Mouse (Mus musculus) ovary, adult 18-20 months (tissue): ENCODE results near the gene Hyal6.

Experiments
- DNase-seq: peaks from one replicate; pipeline ENCODE4 v3.0.0; 2022; ENCODE audit warnings: low spot score, mixed read lengths

Hyal6 gene

DNA sequence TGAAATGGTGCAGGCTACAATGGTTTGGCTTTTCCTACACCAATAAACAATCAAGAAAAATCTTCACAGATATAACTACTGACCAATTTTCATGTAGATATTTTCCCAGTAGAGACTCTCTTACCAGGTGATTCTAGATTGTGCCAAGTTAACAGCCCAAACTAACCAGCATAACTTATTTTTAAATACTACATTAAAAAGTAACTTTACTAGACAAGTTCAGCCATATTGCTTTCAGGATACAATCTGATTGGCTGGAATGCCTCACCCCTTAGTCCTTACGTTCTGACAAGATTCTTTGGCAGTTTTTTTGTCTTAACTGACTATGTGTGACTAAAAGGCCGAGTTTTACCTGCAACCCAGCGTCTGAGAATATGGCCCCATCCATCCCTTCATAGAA, at the start of gene Hyal6:
TSS of gene Hyal6 (plus strand) at position 301 of the 400 bp plus-strand sequence.
- no peak for DNase-seq

DNA sequence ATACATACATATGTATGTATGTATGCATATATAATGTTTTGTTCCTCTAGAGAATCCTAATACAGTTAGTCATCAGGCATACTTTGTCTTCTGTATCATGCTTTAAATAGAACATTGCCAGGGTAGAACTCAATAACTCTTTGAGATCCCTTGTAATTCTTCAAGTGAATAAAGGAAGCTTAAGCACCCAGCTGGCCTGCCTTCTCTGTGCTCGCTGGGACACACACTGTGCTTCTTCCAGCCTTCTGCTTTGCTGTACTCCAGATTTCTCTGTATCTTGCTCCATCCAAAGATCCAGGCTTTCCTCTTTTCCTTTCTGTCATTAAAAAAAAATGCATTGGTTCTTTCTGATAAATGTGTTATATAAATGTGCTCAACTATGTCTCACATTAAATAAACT, 45.2 kb upstream of the Hyal6 start:
- DNase-seq = no peak

DNA sequence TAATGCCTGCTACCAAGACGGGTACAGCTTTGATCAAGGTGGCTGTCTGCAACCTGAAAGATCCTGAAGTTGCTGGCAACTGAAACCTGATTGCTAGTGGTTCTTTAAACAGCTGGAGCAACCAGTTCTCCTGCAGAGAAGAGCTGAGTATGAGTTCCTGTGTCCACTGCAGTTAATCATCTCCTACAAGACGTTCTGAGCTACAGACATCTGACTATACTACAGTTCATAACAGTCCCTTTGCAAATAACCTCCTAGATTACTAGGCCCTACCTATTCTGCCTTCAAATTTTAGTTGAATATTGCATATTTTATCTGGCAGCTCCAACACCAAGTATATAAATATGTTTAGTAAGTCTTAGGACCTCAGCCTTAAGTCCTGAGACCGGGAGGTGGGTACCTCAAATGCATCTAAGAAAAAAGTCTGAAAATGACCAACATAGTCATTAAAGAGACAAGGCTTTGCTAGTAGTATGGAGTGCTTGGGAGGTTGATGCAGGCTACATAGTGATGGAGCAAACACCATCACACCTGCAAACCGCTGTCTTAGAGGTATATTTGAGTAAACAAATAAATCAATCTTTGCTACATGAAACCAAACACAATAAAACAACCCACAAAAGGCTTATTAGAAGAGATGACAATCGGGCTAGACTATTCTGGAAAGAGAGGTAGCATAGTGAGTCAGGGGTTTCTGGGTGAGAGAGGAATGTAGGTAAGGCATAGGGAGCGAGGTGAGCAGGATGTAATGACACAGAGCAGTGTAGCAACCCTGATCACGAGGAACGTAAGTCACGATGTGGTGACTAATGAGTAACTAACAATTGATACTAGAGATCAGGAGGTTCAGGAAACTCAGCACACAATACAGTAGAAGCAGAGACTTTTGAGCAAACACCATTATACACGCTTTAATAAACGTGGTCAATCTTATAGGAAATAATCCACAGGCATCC, 38.3 kb upstream of the Hyal6 start:
- no peak for DNase-seq

DNA sequence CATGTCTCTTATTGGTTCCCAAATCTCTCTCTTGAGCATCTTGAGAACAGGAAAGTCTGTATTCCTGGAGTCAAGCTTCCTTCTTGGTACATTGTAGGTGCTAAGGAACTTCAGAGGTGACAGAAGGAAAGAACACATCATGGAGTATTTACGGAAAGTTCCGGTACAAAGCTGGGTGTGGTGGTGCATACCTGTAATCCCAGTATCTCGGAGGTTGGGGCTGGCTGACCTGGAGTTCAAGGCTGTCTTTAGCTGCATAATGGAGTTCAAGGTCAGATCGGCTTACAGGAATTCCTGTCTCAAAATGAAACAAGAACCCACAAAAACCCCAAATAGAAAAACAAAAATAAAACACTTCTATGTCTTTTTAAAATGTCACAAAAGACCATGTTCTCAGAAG, 36.9 kb upstream of the Hyal6 start:
- DNase-seq = no peak

DNA sequence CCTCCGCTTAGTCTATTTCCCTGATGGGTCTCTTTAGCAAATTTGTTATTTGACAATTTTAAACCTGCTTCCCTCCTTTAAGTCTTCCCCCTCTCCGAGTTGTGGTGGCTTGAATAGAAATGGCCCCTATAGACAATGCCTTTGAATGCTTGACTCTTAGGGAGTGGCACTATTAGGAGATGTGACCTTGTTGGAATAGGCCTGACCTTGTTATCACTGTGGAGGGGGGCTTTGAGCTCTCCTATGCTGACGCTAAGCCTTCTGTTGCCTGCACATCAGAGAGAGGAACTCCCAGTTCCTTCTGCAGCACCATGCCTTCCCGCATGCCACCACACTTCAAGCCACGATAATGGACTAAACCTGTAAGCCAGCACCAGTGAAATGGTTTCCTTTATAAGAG, 35.8 kb upstream of the Hyal6 start:
- no peak for DNase-seq

DNA sequence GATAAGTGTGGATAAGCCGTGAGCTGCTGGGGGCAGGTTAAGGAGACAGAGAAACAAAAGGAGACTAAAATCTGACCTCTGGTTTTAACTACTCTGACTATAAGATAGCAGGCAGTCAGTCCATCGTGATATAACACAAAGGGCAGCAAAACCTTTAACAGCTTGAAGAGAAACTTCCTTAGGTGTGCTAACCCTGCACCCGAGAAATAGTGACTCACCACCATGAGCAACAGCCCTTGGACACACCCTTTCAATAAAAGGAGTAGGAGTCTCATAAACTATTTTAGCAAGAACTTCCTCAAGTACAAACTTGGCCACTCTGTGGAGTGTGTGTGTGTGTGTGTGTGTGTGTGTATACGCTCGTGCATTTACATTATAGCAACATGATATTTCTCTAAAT, 26.0 kb upstream of the Hyal6 start:
- no peak for DNase-seq

DNA sequence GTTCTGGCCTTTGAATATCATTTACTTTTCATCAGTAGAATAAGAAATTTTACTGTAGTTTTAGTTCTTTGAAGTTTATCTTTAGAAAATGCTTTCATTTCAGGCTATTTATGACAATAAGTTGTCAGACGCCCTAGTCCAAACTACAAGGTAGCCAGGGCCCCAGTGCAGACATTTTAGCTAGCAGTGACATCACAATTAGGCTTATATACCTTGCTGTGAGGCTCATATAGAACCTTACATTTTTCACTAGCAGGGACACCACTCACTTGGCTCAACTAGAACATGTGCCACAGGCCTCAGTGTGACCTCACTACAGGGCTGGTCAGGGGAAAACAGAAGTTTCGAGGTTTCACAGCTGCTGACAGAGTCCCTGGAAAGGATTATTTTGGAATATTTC, 25.5 kb upstream of the Hyal6 start:
- no peak for DNase-seq

DNA sequence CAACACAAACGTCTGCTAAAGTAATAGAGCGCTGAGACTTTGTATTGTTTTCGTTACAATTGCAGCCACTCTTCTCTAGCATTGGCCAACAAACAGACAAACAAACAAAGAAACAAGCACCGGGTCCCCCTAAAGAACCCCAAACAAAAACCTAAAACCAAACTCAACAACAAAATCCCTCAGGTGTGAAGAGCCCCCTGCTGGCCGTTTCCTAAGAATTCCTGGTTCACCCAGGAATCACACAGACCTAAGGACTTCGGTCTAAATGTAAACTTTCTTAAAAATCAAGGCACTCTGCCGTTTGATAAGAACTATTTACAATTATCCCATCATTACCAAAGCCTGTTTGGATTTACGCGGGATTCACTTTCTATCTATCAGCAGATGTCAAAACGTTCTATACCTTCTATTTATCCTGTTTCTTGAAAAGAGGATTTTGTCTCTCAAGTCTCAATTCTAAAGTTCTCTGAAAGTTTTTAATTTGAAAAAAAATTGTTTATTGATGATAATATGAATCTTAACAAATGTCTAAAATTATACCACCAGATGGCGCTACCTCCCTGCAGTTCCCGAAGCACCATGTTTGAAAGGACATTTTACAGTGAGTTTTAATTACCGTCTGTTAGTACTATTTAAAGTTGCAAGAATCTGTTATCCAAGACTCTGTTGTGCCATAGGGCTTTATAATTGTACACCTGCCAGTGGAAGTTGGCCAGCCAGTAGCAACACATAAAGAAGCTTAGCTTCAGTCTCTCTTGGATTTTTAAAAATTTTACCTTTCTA, 11.5 kb upstream of the Hyal6 start:
- no peak for DNase-seq

DNA sequence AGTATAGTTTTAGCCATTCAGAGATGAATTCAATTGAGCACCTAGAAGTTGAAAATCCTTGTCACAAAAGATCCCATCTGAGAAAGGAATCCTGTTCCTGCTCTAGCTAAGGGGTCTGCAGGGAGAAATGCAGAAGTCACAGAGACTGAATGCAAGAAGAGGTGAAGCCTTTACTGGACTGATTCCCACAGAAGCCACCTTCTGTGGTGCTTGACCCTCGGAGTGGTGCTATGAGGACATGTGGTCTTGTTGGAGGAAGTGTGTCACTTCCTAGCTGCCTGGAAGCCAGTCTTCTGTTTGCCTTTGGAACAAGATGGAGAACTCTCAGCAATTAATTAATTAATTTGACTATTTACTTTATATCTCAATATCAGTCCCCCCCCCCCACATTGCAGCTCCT, 4.9 kb upstream of the Hyal6 start:
- no peak for DNase-seq

DNA sequence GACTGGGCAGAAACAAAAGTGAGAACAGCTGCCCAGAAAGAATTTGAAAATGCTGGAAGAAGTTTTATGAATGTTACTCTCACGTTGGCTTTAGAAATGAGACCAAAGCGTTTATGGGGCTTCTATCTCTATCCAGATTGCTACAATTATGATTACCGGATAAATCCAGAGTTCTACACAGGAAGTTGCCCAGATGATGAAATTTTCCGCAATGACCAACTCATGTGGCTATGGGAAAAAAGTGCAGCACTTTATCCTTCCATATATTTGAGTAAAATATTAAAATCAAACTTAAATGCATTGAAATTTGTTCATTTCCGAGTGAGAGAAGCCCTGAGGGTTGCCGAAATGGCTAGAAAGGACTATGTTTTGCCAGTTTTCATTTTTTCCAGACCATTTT, 1.5 kb downstream of the Hyal6 start:
- no peak for DNase-seq

DNA sequence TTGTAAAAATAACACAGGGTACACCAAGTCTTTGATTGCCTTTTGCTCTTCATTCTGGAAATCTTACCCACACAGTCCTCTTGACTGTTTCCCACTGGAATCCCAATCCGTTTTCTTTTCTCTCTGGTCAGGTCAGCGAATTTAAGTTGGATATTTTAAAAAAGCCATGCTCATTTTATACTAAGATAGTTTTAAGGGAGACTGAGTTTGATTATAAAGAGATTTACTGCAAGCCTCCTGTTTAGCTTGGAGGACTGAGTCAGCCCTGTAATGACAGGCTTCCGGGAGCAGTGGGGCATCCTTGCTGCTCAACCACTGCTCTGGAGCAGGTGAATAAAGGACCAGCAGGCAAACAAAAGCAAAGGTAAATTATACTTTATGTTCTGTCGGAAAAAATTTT, 15.0 kb downstream of the Hyal6 start, which contains the start of gene Hyal4:
TSS of gene Hyal4 (plus strand) at position 301 of the 400 bp plus-strand sequence.
- DNase-seq = no peak

DNA sequence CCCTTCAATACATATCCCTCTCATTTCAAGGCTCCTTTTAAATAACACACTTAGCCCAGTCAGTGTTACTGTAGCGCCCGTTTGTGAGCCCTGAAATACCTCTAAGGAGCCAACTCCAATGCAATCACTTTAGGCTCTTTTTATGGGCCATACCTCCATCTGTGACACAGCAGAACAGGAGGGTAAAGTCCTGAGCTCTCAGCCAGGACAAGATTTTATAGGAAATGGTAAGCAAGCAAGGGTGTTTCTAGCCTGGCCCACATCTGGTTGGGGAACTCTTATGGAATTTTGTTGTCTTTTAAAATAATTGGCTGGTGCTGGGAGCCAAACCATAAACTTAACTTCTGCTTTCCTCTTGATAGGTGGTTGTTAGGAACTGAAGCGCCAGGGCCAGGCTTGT, 26.2 kb downstream of the Hyal6 start:
- no peak for DNase-seq

DNA sequence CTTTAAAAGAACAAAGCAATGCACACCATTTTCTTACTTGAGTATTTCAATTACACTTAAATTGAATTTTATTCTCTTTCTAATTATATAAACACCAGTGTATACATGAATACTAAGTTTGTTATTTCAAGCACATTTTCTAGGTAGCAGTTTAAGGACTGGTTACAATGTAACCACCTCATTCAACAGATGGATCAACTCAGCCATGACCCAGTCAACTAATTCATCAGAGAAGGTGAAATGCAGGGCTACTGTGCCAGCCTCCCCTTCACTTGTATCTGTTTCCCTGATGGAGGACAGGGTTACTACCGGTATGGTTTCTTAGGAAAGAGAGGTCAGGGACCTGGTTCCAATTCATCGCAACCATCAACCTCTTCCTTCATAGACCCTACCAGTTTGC, 33.2 kb downstream of the Hyal6 start:
- no peak for DNase-seq

DNA sequence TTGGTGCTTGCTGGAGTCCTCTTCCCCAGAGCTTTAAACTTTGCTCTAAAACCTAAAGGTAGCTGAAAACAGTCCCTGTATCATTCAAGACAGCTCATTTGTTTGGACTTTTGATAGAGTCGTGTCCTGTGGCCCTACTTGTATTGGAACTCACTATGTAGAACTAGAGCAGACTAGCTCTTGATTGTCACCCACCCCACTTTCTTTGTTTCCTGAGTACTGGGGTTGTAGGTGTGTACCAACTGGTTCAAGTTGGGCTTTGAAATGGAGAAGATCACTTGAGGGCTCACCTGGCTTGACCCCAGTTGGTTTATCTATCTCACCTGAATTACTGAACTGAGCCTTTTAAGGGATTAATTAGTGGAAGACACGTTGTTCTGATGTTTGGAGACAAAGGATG, 46.1 kb downstream of the Hyal6 start:
- DNase-seq = no peak

DNA sequence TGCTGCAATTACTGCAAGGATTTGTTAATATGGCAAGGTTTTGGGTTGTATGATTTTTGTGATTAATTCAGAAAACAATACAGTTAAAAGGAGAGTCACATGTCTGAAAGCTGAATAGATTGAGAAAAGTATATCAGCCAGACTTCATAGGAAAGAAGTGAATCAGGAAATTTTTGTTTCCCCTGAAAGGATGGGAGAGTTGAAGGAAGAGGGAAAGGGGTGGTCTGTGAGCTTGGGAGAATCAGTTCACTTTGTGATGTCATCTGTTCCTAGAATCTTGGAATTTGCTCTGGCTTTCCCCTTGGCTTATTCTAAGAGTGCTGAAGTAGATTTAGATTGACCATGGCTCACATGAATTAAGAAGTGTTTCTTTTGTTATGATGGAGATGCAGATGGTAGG, 57.8 kb downstream of the Hyal6 start, which contains the start of gene Spam1:
TSS of gene Spam1 (plus strand) at position 301 of the 400 bp plus-strand sequence.
- DNase-seq = no peak
